Mouse (Mus musculus) ovary, adult 10 weeks (tissue): ENCODE results near the gene Atp8a2. TPM values are rescaled to one million over a fixed set of nuclear protein-coding genes. Genes with fewer than 3 reads are reported as not detected.

ENCODE experiments used
- polyA plus RNA-seq: library from polyadenylated mRNA; stranded (reverse); fragments of 350-450 nt; fragmentation: Illumina TruSeq; extraction: RNeasy Lipid Tissue Mini Kit (QIAGEN cat#74804); gene quantifications from one replicate; pipeline ENCODE4 v1.2.3, GENCODE M21; 2014

Atp8a2 gene
- polyA plus RNA-seq = 1.2 TPM

DNA sequence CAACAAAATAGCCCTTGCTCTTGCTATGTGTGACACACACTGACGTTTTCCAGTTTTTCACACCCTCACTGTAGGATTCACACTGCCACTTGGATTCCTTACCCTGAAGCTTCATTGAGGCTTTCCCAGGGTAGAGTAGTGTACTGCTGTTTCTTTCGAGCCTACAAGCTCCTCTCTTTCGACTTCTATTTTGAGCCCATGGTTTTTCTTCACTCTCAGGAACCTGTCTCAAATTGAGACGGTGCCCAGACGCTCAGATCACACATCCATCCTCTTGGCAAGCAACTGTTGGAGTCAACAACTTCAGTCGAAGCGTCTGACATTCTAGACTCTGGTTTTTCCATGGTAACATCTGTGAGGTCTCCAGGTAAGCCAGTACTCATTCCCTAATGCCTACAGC lies at the start of gene Atp8a2:
TSS of gene Atp8a2 (minus strand) at position 296 of the 400 bp plus-strand sequence.

DNA sequence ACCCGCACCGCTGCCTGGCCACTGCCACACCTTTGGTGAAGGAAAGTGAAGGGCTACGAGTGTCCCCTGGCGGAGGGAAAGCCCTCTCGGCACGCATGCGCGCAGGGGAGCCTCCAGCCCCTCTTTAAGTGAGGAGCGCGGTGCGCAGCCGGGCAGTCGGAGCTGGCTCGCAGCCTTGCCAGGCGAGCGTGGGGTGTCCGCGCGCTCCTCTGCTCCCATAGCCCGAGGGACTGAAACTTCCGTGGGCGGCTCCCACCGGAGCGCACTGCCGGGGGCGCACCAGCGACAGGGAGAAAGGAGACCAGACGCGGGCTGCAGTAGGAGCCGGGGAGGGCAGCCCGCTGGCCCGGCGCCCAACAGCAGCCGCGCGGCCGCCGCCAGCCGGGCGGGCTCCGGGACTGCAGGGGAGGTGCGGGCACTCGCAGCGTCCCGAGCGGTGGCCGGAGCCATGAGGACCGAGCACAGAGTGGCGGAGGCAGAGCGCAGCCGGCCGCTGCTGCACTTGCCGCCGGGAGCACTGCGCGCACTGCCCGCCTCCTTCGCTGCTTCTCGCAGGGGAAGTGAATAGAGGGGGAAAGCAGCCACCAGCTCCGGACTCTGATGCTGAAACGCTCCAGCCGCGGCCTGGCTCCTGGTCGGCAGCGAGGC lies 571.7 kb downstream of the Atp8a2 start, which contains the start of gene Shisa2:
TSS of gene Shisa2 (plus strand) at position 151 of the 648 bp plus-strand sequence.

DNA sequence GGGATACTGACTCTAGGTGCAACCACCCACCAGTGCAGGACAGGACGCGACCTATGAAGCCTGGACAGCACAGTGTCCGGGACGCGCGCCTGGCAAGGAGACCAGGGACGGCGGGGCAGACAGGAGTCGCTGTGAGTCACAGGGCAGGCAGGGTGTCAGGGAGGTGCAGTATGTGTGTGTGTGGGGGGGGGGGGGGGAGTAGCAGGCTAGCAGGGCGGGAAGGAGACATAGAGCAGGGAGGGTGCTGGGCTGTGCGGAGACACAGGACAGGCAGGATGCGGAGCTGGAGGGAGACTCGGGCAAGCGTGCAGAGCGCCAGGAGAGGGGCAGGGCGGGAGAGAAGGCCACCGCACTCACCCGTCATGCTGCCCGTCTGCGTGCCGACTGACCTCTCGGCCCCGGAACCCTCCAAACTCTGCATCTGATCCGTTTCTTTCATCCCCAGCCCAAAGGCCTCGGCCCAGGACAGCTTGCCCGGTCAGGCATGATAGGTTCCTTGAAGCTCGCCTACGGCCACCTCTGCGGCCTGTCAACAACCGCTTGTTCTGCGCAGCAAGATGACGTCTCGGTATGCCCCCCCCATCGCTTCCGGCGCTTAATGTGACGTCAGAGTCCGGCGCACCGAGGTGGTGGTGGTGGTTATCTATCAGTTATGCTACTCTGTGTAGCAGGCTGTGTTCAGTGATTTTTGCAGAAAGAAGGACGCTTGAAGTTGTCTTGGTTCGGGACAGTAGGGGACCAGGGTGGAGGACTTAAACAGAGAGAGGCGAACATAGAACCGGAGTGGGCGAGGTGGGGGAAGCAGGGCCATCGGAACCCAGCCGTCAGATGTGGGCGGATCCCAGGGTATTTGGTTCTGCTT lies 599.4 kb downstream of the Atp8a2 start, which contains the start of gene Cdadc1:
TSS of gene Cdadc1 (minus strand) at position 562 of the 862 bp plus-strand sequence.

Other genes starting within 250 kb of the Atp8a2 start
- gene Nupl1, start 54.3 kb upstream of the Atp8a2 start, polyA plus RNA-seq = not detected
- 138 TPM for gene Gm49336, start 54.3 kb upstream of the Atp8a2 start, polyA plus RNA-seq
- gene Mtmr6, start 68.0 kb upstream of the Atp8a2 start, polyA plus RNA-seq = 104 TPM
- 1.1 TPM for gene Amer2, start 176.1 kb upstream of the Atp8a2 start, polyA plus RNA-seq